19 mouse cellular contexts compared by ENCODE assay signal in genomic region chr12:71975626-71976025, GRCm38 (mm10).
A peak's percentile ranks its signal among the peaks of the same experiment; 100 is the strongest.
DNase-seq lines count a peak whose midpoint lies in the region; ATAC-seq and TF ChIP-seq lines count a peak whose summit lies in the region.
"Had no signal": no experiment of that assay in that cellular context is flagged by ENCODE, and none has a peak within 500 bp of the region (broad histone marks: within the 10 kb centered on the region; RNA-seq: fewer than 3 reads in every experiment).

No protein-coding gene starts in this region.

- no peak for DNase-seq in gastrocnemius, adult 2 months
- no peak for DNase-seq in gastrocnemius, postnatal 36 days
- DNase-seq in layer of hippocampus, adult 2 months (ENCODE audit: low spot score in 2 of 2): no peak
- DNase-seq in layer of hippocampus, adult 8-10 months (ENCODE audit: low spot score in 2 of 2): no peak
- peak; percentile 83 for DNase-seq in Muller cell, postnatal 12 days (ENCODE audit: inconsistent ontology term)
- no peak for DNase-seq in forebrain, postnatal 0 days
- no peak for DNase-seq in thymus, postnatal 4 days
- DNase-seq: B cell, adult 2 months; cerebellum, adult 11-12 months; gastrocnemius, postnatal 14 days; kidney, postnatal 25 days; thymus, adult 2 months had no signal

- no peak overlapping the region for H3K9ac ChIP-seq in forebrain, postnatal 0 days
- H3K9ac ChIP-seq: hindbrain, embryonic 14.5 days; liver, embryonic 12.5 days; neural tube, embryonic 15.5 days had no signal

- no peaks in the 10 kb centered on the region for H3K27me3 ChIP-seq in forebrain, postnatal 0 days (ENCODE audit: insufficient read depth, low read length)
- H3K27me3 ChIP-seq: liver, embryonic 12.5 days; neural tube, embryonic 15.5 days had no signal

- 19% methylated on average over 1 of the region's 1 CpGs for WGBS in forebrain, postnatal 0 days

- H3K9me3 ChIP-seq in forebrain, postnatal 0 days (ENCODE audit: low read length): no peaks in the 10 kb centered on the region
- H3K9me3 ChIP-seq: limb, embryonic 10.5 days; liver, embryonic 12.5 days; neural tube, embryonic 15.5 days had no signal

- H3K4me1 ChIP-seq in forebrain, postnatal 0 days (ENCODE audit: insufficient read depth): peaks cover 16% of the 10 kb centered on the region
- H3K4me1 ChIP-seq: neural tube, embryonic 15.5 days had no signal

- no peak overlapping the region for H3K4me2 ChIP-seq in forebrain, postnatal 0 days (ENCODE audit: low read depth)
- H3K4me2 ChIP-seq: hindbrain, embryonic 14.5 days; liver, embryonic 12.5 days; neural tube, embryonic 15.5 days had no signal

- H3K4me3 ChIP-seq in gastrocnemius, adult 2 months: no peak overlapping the region
- no peak overlapping the region for H3K4me3 ChIP-seq in layer of hippocampus, adult 2 months
- no peak overlapping the region for H3K4me3 ChIP-seq in forebrain, postnatal 0 days (ENCODE audit: low read depth, low read length)
- H3K4me3 ChIP-seq: limb, embryonic 10.5 days; liver, embryonic 12.5 days; neural tube, embryonic 15.5 days had no signal

- peak overlapping the region; percentile 66; the same call in 1 of the 2 replicates for H3K27ac ChIP-seq in gastrocnemius, adult 2 months
- H3K27ac ChIP-seq in layer of hippocampus, adult 2 months: peak overlapping the region; percentile 85
- H3K27ac ChIP-seq in forebrain, postnatal 0 days (ENCODE audit: low read depth, low read length): peak overlapping the region; percentile 62; the same call in 1 of the 2 replicates
- H3K27ac ChIP-seq: hindbrain, embryonic 14.5 days; limb, embryonic 10.5 days; liver, embryonic 12.5 days; macrophage had no signal

- intact Hi-C loops in gastrocnemius, adult 2 months (cut with DNase I): loop anchor here (5.0 kb wide), 1 partner anchor 88 kb away; no protein-coding TSS in a partner anchor
- intact Hi-C loops in gastrocnemius, postnatal 36 days (cut with DNase I): no loop called here

- no peak for TF ChIP-seq CTCF in gastrocnemius, adult 2 months (IDR thresholded peaks at IDR 0.05)
- TF ChIP-seq CTCF in layer of hippocampus, adult 2 months (conservative IDR thresholded peaks at IDR 0.05): no peak
- TF ChIP-seq CTCF in forebrain, postnatal 0 days (IDR thresholded peaks at IDR 0.05; ENCODE audit: low read depth): no peak

- ATAC-seq in forebrain, postnatal 0 days: no peak
- no peak for ATAC-seq in granulocyte monocyte progenitor cell, adult 5-6 weeks (replicated peaks; ENCODE audit: poor library complexity, severe bottlenecking)
- ATAC-seq: intestine, postnatal 0 days; liver, embryonic 12.5 days had no signal

- H3K36me3 ChIP-seq in forebrain, postnatal 0 days (ENCODE audit: insufficient read depth): peaks cover 54% of the 10 kb centered on the region
